Mouse (Mus musculus) C2C12 (cell line): ENCODE data around the gene Il1r1.

Experiments
- CEBPB ChIP-seq: IDR thresholded peaks from one replicate; pipeline ENCODE4 v1.6.1; 2011; ENCODE audit warnings: low read depth, mild to moderate bottlenecking, control low read depth, moderate library complexity
- CTCF ChIP-seq: IDR thresholded peaks from one replicate; pipeline ENCODE4 v1.5.1; 2011; ENCODE audit not compliant: control insufficient read depth, insufficient read depth, insufficient read length

DNA sequence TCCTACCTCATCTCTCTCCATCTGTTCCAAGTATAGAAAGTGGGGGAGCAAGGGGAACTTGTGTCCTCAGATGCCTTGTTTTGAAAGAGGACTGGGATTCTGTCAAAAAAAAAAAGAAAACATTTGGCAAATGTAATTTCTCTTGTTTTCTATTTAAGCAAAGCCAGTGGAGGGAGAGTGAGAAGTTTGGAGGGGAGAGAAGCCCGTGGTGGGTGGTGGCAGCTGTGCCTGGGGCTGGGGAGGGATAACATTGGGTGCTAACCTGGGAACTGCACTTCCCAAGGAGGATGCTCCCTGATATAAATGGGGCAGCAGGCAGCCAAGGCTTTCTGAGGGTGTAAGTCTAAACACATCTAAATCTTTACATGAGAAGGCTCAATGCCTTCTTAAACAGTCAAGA lies 136.7 kb downstream of the Il1r1 start:
- no peak for TF ChIP-seq CTCF
- TF ChIP-seq CEBPB: no peak
